Comparison of ENCODE assay signal across 14 mouse cellular contexts in genomic region chr17:65700060-65700459, GRCm38 (mm10). TPM values are rescaled to one million over a fixed set of nuclear protein-coding genes. Genes with fewer than 3 reads are reported as not detected.
DNase-seq lines count a peak whose midpoint lies in the region; ATAC-seq and TF ChIP-seq lines count a peak whose summit lies in the region.
"Had no signal": no experiment of that assay in that cellular context is flagged by ENCODE, and none has a peak within 500 bp of the region (broad histone marks: within the 10 kb centered on the region; RNA-seq: fewer than 3 reads in every experiment).

No protein-coding gene starts in this region.

- no peak for TF ChIP-seq CTCF in kidney, adult 2 months (conservative IDR thresholded peaks at IDR 0.05; ENCODE audit: insufficient read depth, insufficient read length, low read depth, low read length)

- no peak for TF ChIP-seq POLR2A in kidney, adult 2 months (IDR thresholded peaks at IDR 0.05; ENCODE audit: low read depth, low read length)

- H3K4me3 ChIP-seq in kidney, adult 2 months (ENCODE audit: insufficient read depth, low read depth, low read length) = no peak overlapping the region
- H3K4me3 ChIP-seq in kidney, embryonic 15.5 days (replicated peaks) = no peak overlapping the region
- no peak overlapping the region for H3K4me3 ChIP-seq in forebrain, embryonic 15.5 days
- no peak overlapping the region for H3K4me3 ChIP-seq in midbrain, embryonic 12.5 days

- H3K27ac ChIP-seq in kidney, adult 2 months (ENCODE audit: insufficient read depth, low read depth, low read length) = 0 out of 2 replicates have a peak overlapping the region, but pooled peaks have one; percentile 20
- H3K27ac ChIP-seq in kidney, embryonic 15.5 days = no peak overlapping the region
- peak overlapping the region; percentile 70 for H3K27ac ChIP-seq in forebrain, embryonic 15.5 days (replicated peaks)
- peak overlapping the region; percentile 73 for H3K27ac ChIP-seq in midbrain, embryonic 12.5 days (replicated peaks)

- H3K36me3 ChIP-seq in kidney, adult 2 months (ENCODE audit: control insufficient read depth, insufficient read depth, low read length) = no peaks in the 10 kb centered on the region
- no peaks in the 10 kb centered on the region for H3K36me3 ChIP-seq in kidney, embryonic 15.5 days
- H3K36me3 ChIP-seq in forebrain, embryonic 15.5 days = no peaks in the 10 kb centered on the region
- H3K36me3 ChIP-seq in midbrain, embryonic 12.5 days = no peaks in the 10 kb centered on the region

- H3K27me3 ChIP-seq in kidney, adult 2 months (replicated peaks; ENCODE audit: control insufficient read depth, insufficient read depth, low read length) = no peaks in the 10 kb centered on the region
- H3K27me3 ChIP-seq in kidney, embryonic 15.5 days = no peaks in the 10 kb centered on the region
- H3K27me3 ChIP-seq in forebrain, embryonic 15.5 days = no peaks in the 10 kb centered on the region
- H3K27me3 ChIP-seq in midbrain, embryonic 12.5 days = no peaks in the 10 kb centered on the region

- no peak overlapping the region for H3K9ac ChIP-seq in kidney, embryonic 15.5 days
- H3K9ac ChIP-seq in forebrain, embryonic 15.5 days (replicated peaks) = no peak overlapping the region
- no peak overlapping the region for H3K9ac ChIP-seq in midbrain, embryonic 12.5 days (replicated peaks)

- no peak overlapping the region for H3K4me2 ChIP-seq in kidney, embryonic 15.5 days
- H3K4me2 ChIP-seq in forebrain, embryonic 15.5 days (replicated peaks) = no peak overlapping the region
- no peak overlapping the region for H3K4me2 ChIP-seq in midbrain, embryonic 12.5 days (replicated peaks)

- peak; percentile 32 for DNase-seq in kidney, adult 2 months
- peak; percentile 53 for DNase-seq in retina, postnatal 1 day
- no peak for DNase-seq in thymus, postnatal 25 days
- no peak for DNase-seq in c-Kit-positive CD71-positive TER-119-positive erythroid progenitor cells, embryonic 14.5 days (ENCODE audit: low spot score)
- DNase-seq: adrenal gland, postnatal 10 days; cerebellum, postnatal 10 days; heart, postnatal 4 days; spleen, adult 18-20 months had no signal

- no peak for ATAC-seq in kidney, embryonic 15.5 days (replicated peaks; ENCODE audit: low FRiP score)
- peak; percentile 82 for ATAC-seq in forebrain, embryonic 15.5 days (replicated peaks)
- peak; percentile 82 for ATAC-seq in midbrain, embryonic 12.5 days (ENCODE audit: low FRiP score, low read depth)
- ATAC-seq in inflammation-experienced regulatory T-cells, adult 6 months = no peak
- ATAC-seq: CD4-positive, CD25-positive, alpha-beta regulatory T cell, adult 4 months had no signal

- H3K4me1 ChIP-seq in kidney, adult 2 months (ENCODE audit: control insufficient read depth, insufficient read depth, low read length) = peaks cover 15% of the 10 kb centered on the region; the same call in 1 of the 2 replicates
- H3K4me1 ChIP-seq in kidney, embryonic 15.5 days = peaks cover 29% of the 10 kb centered on the region
- peaks cover 29% of the 10 kb centered on the region for H3K4me1 ChIP-seq in forebrain, embryonic 15.5 days
- peaks cover 20% of the 10 kb centered on the region; the same call in 1 of the 2 replicates for H3K4me1 ChIP-seq in midbrain, embryonic 12.5 days

- no peaks in the 10 kb centered on the region for H3K9me3 ChIP-seq in kidney, embryonic 15.5 days (replicated peaks)
- no peaks in the 10 kb centered on the region for H3K9me3 ChIP-seq in forebrain, embryonic 15.5 days
- no peaks in the 10 kb centered on the region for H3K9me3 ChIP-seq in midbrain, embryonic 12.5 days

- 62% methylated on average over 4 of the region's 4 CpGs for WGBS in kidney, adult 2 months
- 60% methylated on average over 4 of the region's 4 CpGs for WGBS in kidney, embryonic 15.5 days
- 37% methylated on average over 4 of the region's 4 CpGs for WGBS in forebrain, embryonic 15.5 days
- 41% methylated on average over 4 of the region's 4 CpGs for WGBS in midbrain, embryonic 12.5 days

RNA-seq across cellular contexts. Expression of gene Txndc2, which starts 58.1 kb away (rescaled TPM):
- polyA plus RNA-seq in kidney, adult 2 months (2012; rRNA removed) = 0.05 and 0.07 TPM in 2 replicates
- polyA plus RNA-seq in kidney, embryonic 15.5 days (2015; fragmentation: Nextera tagmentation; extraction: Ambion mirVana) = not detected in 2 replicates
- polyA plus RNA-seq in forebrain, embryonic 15.5 days (2015; fragmentation: Nextera tagmentation; extraction: Ambion mirVana) = 0.15 TPM in 1 of 2 replicates, not detected in the other
- 0.09 and 0.21 TPM in 2 replicates for polyA plus RNA-seq in midbrain, embryonic 12.5 days (2016; fragmentation: Nextera tagmentation; extraction: Ambion mirVana)
- polyA plus RNA-seq in inflammation-experienced regulatory T-cells, adult 6 months (2017; shearing (Covaris generic)) = not detected
- polyA plus RNA-seq: CD4-positive, CD25-positive, alpha-beta regulatory T cell, adult 4 months; liver, embryonic 16.5 days had no signal

Comparison
In these comparisons a context has a peak if more than half of its experiments do, and no peak if none do; other contexts are left out.
1. DNase-seq: peak in kidney, adult 2 months (single experiment) and retina, postnatal 1 day (single experiment); none in thymus, postnatal 25 days (single experiment) and c-Kit-positive CD71-positive TER-119-positive erythroid progenitor cells, embryonic 14.5 days (single experiment).
2. ATAC-seq: peak in forebrain, embryonic 15.5 days (single experiment) and midbrain, embryonic 12.5 days (single experiment); none in kidney, embryonic 15.5 days (single experiment) and inflammation-experienced regulatory T-cells, adult 6 months (single experiment).